9 mouse cellular contexts compared by ENCODE assay signal in the genomic region with DNA sequence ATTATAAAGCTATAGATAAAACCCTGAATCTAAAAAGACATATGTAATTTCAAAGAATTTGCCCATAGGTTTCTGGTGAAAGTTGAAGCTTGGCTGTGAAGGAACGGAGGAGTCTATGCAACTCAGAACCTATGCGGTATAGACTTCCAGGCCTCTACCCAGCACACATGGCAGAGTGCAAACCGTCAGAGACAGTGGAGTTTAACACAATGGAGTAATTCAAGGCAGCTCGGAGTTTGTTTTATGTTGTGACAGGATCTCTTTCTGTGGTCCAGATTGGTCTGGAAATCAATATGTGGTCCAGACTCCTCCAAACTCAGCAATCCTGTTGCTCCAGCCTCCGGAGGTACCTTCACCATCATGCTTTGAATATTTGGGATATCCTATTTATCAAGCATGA. TPM values are rescaled to one million over a fixed set of nuclear protein-coding genes. Genes with fewer than 3 reads are reported as not detected.
A peak's percentile ranks its signal among the peaks of the same experiment; 100 is the strongest.
DNase-seq lines count a peak whose midpoint lies in the region; ATAC-seq and TF ChIP-seq lines count a peak whose summit lies in the region.
"Had no signal": no experiment of that assay in that cellular context is flagged by ENCODE, and none has a peak within 500 bp of the region (broad histone marks: within the 10 kb centered on the region; RNA-seq: fewer than 3 reads in every experiment).

No protein-coding gene starts in this region.

- H3K4me2 ChIP-seq in forebrain, postnatal 0 days (ENCODE audit: low read depth) = peak overlapping the region; percentile 57

- H3K79me3 ChIP-seq in C2C12 (ENCODE audit: low read depth) = no peaks in the 10 kb centered on the region

- TF ChIP-seq CTCF in C2C12 (IDR thresholded peaks at IDR 0.05; ENCODE audit: control insufficient read depth, insufficient read depth, insufficient read length) = no peak
- no peak for TF ChIP-seq CTCF in forebrain, postnatal 0 days (IDR thresholded peaks at IDR 0.05; ENCODE audit: low read depth)

- peak overlapping the region; percentile 58 for H3K9ac ChIP-seq in forebrain, postnatal 0 days

- DNase-seq in embryo, embryonic 10.5 days (ENCODE audit: low spot score) = peak; percentile 53
- no peak for DNase-seq in embryo, embryonic 11 days
- DNase-seq in forebrain, postnatal 0 days = peak; percentile 19
- DNase-seq in midbrain, embryonic 10.5 days (ENCODE audit: low spot score) = peak; percentile 19
- no peak for DNase-seq in thymus, postnatal 4 days
- DNase-seq in embryo, embryonic 10 days (ENCODE audit: low spot score) = no peak
- no peak for DNase-seq in right cerebral cortex, postnatal 25 days
- DNase-seq: layer of hippocampus, adult 9-11 months had no signal

- H3K4me1 ChIP-seq in forebrain, postnatal 0 days (ENCODE audit: insufficient read depth) = no peaks in the 10 kb centered on the region
- H3K4me1 ChIP-seq in midbrain, embryonic 10.5 days = peaks cover 7% of the 10 kb centered on the region

- ATAC-seq in forebrain, postnatal 0 days = peak; percentile 25; the same call in 1 of the 2 replicates

- 17% methylated on average over 5 of the region's 5 CpGs for WGBS in forebrain, postnatal 0 days
- 16% methylated on average over 5 of the region's 5 CpGs for WGBS in midbrain, embryonic 10.5 days

- H3K27ac ChIP-seq in forebrain, postnatal 0 days (ENCODE audit: low read depth, low read length) = no peak overlapping the region
- H3K27ac ChIP-seq in midbrain, embryonic 10.5 days (replicated peaks) = no peak overlapping the region

- H3ac ChIP-seq in C2C12 (ENCODE audit: control insufficient read depth, insufficient read length, low read depth) = no peak overlapping the region

- H3K79me2 ChIP-seq in C2C12 (ENCODE audit: control insufficient read depth, insufficient read depth) = no peaks in the 10 kb centered on the region

- H3K36me3 ChIP-seq in C2C12 (ENCODE audit: control insufficient read depth, insufficient read depth) = no peaks in the 10 kb centered on the region
- no peaks in the 10 kb centered on the region for H3K36me3 ChIP-seq in forebrain, postnatal 0 days (ENCODE audit: insufficient read depth)
- H3K36me3 ChIP-seq in midbrain, embryonic 10.5 days = no peaks in the 10 kb centered on the region

- no peaks in the 10 kb centered on the region for H3K9me3 ChIP-seq in forebrain, postnatal 0 days (ENCODE audit: low read length)
- H3K9me3 ChIP-seq in midbrain, embryonic 10.5 days (replicated peaks) = no peaks in the 10 kb centered on the region

- H3K27me3 ChIP-seq in C2C12 (ENCODE audit: control insufficient read depth, insufficient read depth, insufficient read length) = no peaks in the 10 kb centered on the region
- no peaks in the 10 kb centered on the region for H3K27me3 ChIP-seq in forebrain, postnatal 0 days (ENCODE audit: insufficient read depth, low read length)
- peaks cover 38% of the 10 kb centered on the region for H3K27me3 ChIP-seq in midbrain, embryonic 10.5 days (ENCODE audit: low read depth, poor library complexity, severe bottlenecking)

- peak overlapping the region; percentile 37 for H3K4me3 ChIP-seq in C2C12 (ENCODE audit: insufficient read depth, poor library complexity, severe bottlenecking)
- peak overlapping the region; percentile 57 for H3K4me3 ChIP-seq in forebrain, postnatal 0 days (ENCODE audit: low read depth, low read length)
- H3K4me3 ChIP-seq in midbrain, embryonic 10.5 days = peak overlapping the region; percentile 69

TF ChIP-seq in C2C12, 6 proteins besides CTCF, POLR2A, EP300 and RAD21:
- TF ChIP-seq MYOD1 (IDR thresholded peaks at IDR 0.05; ENCODE audit: control insufficient read depth, insufficient read length, low read depth) (no peak), USF1 (IDR thresholded peaks at IDR 0.05; ENCODE audit: low read depth) (no peak), MYOG (IDR thresholded peaks at IDR 0.05; ENCODE audit: control insufficient read depth, extremely low read depth, insufficient read length) (no peak), CEBPB (IDR thresholded peaks at IDR 0.05; ENCODE audit: low read depth) (no peak), MAX (IDR thresholded peaks at IDR 0.05) (no peak), FOSL1 (IDR thresholded peaks at IDR 0.05; ENCODE audit: insufficient read depth, low read length, poor library complexity, severe bottlenecking) (no peak)

RNA-seq across cellular contexts. Expression of a gene that starts 39.5 kb away (rescaled TPM):
- not detected for polyA plus RNA-seq in C2C12 (2012; fragmentation: generic; extraction: Trizol)
- total RNA-seq in forebrain, postnatal 0 days (2014; rRNA removed) = not detected in 2 replicates
- not detected in 2 replicates for polyA plus RNA-seq in forebrain, postnatal 0 days (2015; fragmentation: Nextera tagmentation; extraction: Ambion mirVana)
- polyA plus RNA-seq in midbrain, embryonic 10.5 days (2016; fragmentation: Nextera tagmentation; extraction: Ambion mirVana) = not detected in 2 replicates

RNA-seq across cellular contexts. Expression of a gene that starts 58.9 kb away (rescaled TPM):
- not detected for polyA plus RNA-seq in C2C12 (2012; fragmentation: generic; extraction: Trizol)
- total RNA-seq in forebrain, postnatal 0 days (2014; rRNA removed) = 0.15 TPM in 1 of 2 replicates, not detected in the other
- 0.11 and 0.14 TPM in 2 replicates for polyA plus RNA-seq in forebrain, postnatal 0 days (2015; fragmentation: Nextera tagmentation; extraction: Ambion mirVana)
- polyA plus RNA-seq in midbrain, embryonic 10.5 days (2016; fragmentation: Nextera tagmentation; extraction: Ambion mirVana) = 0.09 TPM in 1 of 2 replicates, not detected in the other

Comparison
In these comparisons a context has a peak if more than half of its experiments do, and no peak if none do; other contexts are left out.
1. DNase-seq: peak in embryo, embryonic 10.5 days (single experiment), forebrain, postnatal 0 days (single experiment) and midbrain, embryonic 10.5 days (single experiment); none in embryo, embryonic 11 days (single experiment), thymus, postnatal 4 days (single experiment), embryo, embryonic 10 days (single experiment) and right cerebral cortex, postnatal 25 days (single experiment).
2. Peak in every context shown above with its lines, with median percentiles within 50 percentile points of each other: H3K4me3 ChIP-seq.